Mouse (Mus musculus) fat pad, adult 2 months (tissue): Measurements from ENCODE around the gene Gm21616.
"Not testable (repeated sequence)": the region's sequence is repeated elsewhere in the genome, so short reads cannot be mapped to it uniquely, and the experiment has no call there.

ENCODE experiments used
- DNase-seq: peaks from one replicate; pipeline ENCODE4 v3.0.0-alpha.2; 2011; ENCODE audit warnings: low read depth, low spot score; ENCODE audit errors: extremely low read depth

The Gm21616 gene

DNA sequence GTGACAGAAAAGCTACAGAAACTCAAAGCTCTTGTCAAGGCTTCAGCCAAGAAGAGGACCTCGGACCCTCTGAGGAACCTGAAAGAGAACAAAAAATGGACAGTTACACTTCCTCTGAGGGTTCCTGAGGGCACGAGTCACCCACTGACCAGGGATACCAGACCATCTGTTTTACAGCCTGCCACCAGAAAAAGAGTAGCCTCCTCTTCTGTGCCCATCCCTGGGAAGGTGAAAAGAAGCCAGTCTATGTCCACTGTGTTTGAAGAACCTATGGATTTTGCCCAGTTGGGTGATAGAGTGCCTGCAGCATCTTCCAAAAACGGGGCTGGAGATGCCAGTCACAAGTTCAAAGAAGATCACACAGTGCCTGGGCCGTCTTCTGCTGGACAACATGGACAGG is at the start of gene Gm21616:
Gene Gm21616 (plus strand): TSS at position 301 of the 400 bp plus-strand sequence.
- DNase-seq, result not testable (repeated sequence)
